Mouse (Mus musculus) stomach, postnatal 0 days (tissue): Measurements from ENCODE around the gene Phka2.

Experiments
- CTCF ChIP-seq: IDR thresholded peaks from 2 replicates; pipeline ENCODE4 v1.5.1; 2016; ENCODE audit warnings: antibody characterized with exemption, low read depth, mild to moderate bottlenecking, moderate library complexity
- EP300 ChIP-seq: optimal IDR thresholded peaks from 2 replicates; pipeline ENCODE3; 2016; ENCODE audit warnings: antibody characterized with exemption

DNA sequence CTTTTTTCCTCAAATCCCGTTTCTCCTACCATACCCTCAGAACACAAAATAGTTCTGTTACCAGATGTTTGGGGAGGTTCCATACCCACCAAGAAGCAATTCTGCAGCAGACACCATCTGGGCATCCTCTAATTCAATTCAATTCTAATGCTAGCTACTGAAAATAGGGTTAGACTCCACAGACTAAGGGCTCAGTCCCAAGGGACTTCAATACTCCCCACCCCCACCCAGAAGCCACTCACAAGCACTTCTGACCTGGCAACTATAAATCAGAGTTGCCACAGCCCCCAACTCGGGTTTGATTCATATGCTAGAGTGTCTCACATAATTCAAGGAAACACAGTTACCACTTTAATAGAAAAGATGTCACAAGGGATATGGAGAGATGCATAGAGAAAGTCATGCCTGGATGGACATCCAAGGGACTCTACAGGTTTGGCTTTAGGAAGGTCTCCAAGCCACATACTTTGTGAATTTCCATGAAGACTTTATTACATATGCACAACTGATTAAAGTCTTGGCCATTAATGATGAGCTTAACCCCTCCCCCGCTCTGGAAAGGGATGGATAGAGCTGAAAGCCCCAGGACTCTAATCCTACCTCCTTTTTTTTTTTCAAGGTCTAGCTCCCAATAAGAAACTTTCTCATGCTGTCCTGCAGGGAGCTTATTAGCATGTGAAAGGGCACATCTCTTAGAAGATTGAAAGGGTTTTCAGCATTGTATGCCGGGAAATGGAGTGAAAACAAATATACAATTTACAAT lies 109.1 kb downstream of the Phka2 start:
- TF ChIP-seq CTCF, result no peak
- TF ChIP-seq EP300, result no peak
